Mouse (Mus musculus) urinary bladder, postnatal 10 days (tissue): ENCODE measurements at regions not wholly inside any gene's neighbourhood (a gene's known extent, or its start where the extent isn't known, plus 50 kb on each side); places are given as distances from the start of the nearest gene placed in this dataset.

Experiments
- DNase-seq: peaks from one replicate; pipeline ENCODE4 v3.0.0; 2022; ENCODE audit warnings: low spot score

- no peak for DNase-seq
Observed at GRCm38 (mm10) chr2:71690277-71691161, 54.9 kb upstream of the Itga6 start.

- DNase-seq, result no peak
Observed at GRCm38 (mm10) chr2:71694758-71695310, 50.6 kb upstream of the Itga6 start.
